Mouse (Mus musculus): ENCODE data around the gene Kcnv2. TPM values are rescaled to one million over a fixed set of nuclear protein-coding genes. Genes with fewer than 3 reads are reported as not detected.

The Kcnv2 gene
- polyA plus RNA-seq, 1 experiment from 2014 or later, result 0.04 TPM

DNA sequence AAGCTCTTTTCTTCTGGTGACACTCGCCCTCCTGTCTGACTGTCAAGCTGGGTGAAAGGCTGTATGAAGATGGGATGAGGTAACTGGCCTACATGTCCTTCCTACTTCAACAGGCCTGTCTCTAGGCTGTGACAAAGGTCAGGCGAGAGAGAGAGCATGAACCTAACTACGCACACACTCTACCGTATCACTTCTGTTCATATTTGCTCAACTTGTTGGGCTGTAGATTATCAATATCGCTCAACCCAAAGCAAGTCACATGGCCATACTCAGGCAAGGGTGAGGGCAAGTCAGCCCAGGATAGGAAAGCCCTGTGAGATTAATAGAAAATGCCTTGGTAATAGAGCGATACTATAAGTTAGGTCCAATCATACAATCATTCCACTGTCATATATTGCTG lies 5.2 kb downstream of the Kcnv2 start:
- no peaks in the 10 kb centered on the region for H3K4me1 ChIP-seq
- H3K9ac ChIP-seq, result no peak overlapping the region
- H3K27me3 ChIP-seq (replicated peaks), result no peaks in the 10 kb centered on the region
- H3K36me3 ChIP-seq (replicated peaks), result no peaks in the 10 kb centered on the region
- H3K4me2 ChIP-seq, result no peak overlapping the region
- H3K9me3 ChIP-seq, result no peaks in the 10 kb centered on the region
- H3K27ac ChIP-seq, result no peak overlapping the region
- ATAC-seq (replicated peaks), result no peak
- WGBS, result 93% methylated on average over 6 of the region's 6 CpGs
- no peak overlapping the region for H3K4me3 ChIP-seq

- ATAC-seq (replicated peaks), result no peak
- 83% methylated on average over 3 of the region's 3 CpGs for WGBS
- H3K9me3 ChIP-seq, result no peaks in the 10 kb centered on the region
- H3K4me1 ChIP-seq, result no peaks in the 10 kb centered on the region
- no peak overlapping the region for H3K4me2 ChIP-seq
- no peaks in the 10 kb centered on the region for H3K27me3 ChIP-seq (replicated peaks)
- no peaks in the 10 kb centered on the region for H3K36me3 ChIP-seq (replicated peaks)
- no peak overlapping the region for H3K9ac ChIP-seq
- no peak overlapping the region for H3K27ac ChIP-seq
- no peak overlapping the region for H3K4me3 ChIP-seq
Measured at GRCm38 (mm10) chr19:27328166-27328565, 5.8 kb downstream of the Kcnv2 start.

- Histone ChIP-seq H3K27ac (no peak overlapping the region), H3K36me3 (replicated peaks) (no peaks in the 10 kb centered on the region), H3K4me3 (no peak overlapping the region), H3K4me2 (no peak overlapping the region), H3K4me1 (no peaks in the 10 kb centered on the region), H3K9ac (no peak overlapping the region), H3K9me3 (no peaks in the 10 kb centered on the region), H3K27me3 (replicated peaks) (no peaks in the 10 kb centered on the region)
- no peak for ATAC-seq (replicated peaks)
- WGBS, result 91% methylated on average over 4 of the region's 4 CpGs
Measured at GRCm38 (mm10) chr19:27328644-27329043, 6.3 kb downstream of the Kcnv2 start.

DNA sequence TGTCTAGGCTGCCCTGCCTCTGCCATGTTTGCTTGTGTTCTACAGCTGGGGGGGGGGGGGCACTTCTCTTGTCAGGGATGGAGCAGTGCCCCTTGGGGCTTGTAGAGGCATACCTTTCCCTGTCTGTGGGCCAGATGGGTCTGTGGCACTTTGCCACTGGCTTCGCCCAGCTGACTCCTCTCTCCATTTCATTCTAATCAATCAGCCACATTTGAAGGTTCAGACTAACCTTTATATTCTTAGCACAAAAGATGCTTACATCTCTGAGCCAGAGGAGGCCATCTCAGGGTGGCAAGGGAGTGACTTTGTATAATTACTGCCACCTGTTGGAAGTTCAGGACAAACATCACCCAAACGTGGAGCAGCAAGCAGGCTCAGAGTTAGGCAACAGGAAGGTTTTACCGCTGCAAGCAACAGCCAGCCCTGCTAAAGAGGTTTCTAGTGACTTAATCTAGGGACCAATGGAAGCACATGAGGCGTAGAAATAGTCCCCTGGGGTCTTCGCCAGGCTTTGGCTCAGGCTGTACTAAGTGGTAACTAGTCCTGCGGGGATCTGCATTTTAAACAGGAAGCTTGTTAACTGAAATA lies 9.9 kb downstream of the Kcnv2 start:
- Histone ChIP-seq H3K4me2 (no peak overlapping the region), H3K4me1 (no peaks in the 10 kb centered on the region), H3K4me3 (no peak overlapping the region), H3K9me3 (no peaks in the 10 kb centered on the region), H3K27me3 (replicated peaks) (no peaks in the 10 kb centered on the region), H3K36me3 (replicated peaks) (no peaks in the 10 kb centered on the region), H3K9ac (no peak overlapping the region), H3K27ac (no peak overlapping the region)
- WGBS, result 45% methylated on average over 6 of the region's 6 CpGs
- ATAC-seq (replicated peaks), result no peak

DNA sequence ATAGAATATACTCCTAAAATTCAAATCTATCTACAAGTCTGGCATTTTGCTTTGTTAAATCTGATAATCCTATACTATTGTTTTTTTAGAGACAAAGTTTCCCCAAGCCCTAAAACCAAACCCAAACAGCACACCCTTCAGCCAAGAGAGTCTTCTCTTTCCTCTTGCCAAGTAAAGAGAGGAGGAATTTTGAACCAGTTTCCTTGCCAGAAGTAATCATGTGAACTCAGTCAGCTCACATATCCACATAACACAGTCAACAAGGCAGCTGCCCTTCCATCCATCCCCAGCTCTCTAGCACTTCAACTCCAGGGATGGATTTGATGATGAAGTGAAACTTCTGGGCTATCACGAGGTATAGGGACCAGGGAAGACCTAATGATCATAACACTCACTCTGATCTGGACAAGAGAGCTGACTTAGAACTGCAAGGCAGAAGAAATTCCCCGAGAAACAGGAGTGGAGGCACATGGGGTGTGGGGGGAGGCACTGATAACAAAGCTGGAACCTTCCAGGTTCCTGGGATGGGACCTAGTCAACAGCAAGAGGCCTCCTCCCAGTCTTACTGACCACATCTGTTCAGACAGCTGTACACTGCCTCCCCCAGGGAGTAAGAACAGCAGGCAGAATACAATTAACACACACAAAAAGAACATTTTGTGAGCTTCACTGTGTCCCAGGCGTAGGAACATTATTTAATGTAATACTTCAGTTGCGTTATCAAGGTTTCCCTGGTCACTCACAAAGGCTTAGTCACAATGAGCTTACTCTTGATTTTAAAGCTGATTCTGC lies 13.9 kb downstream of the Kcnv2 start:
- ATAC-seq (replicated peaks), result no peak
- no peaks in the 10 kb centered on the region for H3K9me3 ChIP-seq
- no peak overlapping the region for H3K27ac ChIP-seq
- no peak overlapping the region for H3K4me3 ChIP-seq
- no peak overlapping the region for H3K4me2 ChIP-seq
- no peak overlapping the region for H3K9ac ChIP-seq
- no peaks in the 10 kb centered on the region for H3K36me3 ChIP-seq (replicated peaks)
- H3K4me1 ChIP-seq, result no peaks in the 10 kb centered on the region
- H3K27me3 ChIP-seq (replicated peaks), result no peaks in the 10 kb centered on the region
- 73% methylated on average over 4 of the region's 4 CpGs for WGBS

DNA sequence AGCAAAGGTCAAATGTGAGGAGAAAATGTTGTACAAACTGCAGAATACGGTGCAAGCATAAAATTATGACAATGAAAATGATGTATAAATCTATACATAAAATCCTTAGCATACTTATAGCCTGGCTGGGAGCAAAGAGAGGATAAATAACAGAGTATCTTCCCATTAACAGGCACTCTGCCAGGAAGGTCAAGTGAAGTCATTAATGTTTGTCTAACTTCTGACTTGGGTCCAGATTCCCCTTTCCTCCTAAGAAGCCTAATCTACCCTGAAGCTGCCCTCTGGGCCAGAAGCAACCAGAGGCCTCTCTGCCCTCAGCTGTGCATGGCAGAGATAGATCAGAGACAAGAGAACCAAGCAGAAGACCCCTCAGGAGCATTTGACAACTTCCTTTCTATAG lies 24.1 kb downstream of the Kcnv2 start:
- no peak overlapping the region for H3K9ac ChIP-seq
- no peaks in the 10 kb centered on the region for H3K36me3 ChIP-seq (replicated peaks)
- WGBS, result 90% methylated on average over 1 of the region's 1 CpGs
- ATAC-seq (replicated peaks), result no peak
- no peak overlapping the region for H3K4me2 ChIP-seq
- no peak overlapping the region for H3K4me3 ChIP-seq
- H3K4me1 ChIP-seq, result no peaks in the 10 kb centered on the region
- no peaks in the 10 kb centered on the region for H3K27me3 ChIP-seq (replicated peaks)
- H3K9me3 ChIP-seq, result no peaks in the 10 kb centered on the region
- no peak overlapping the region for H3K27ac ChIP-seq

DNA sequence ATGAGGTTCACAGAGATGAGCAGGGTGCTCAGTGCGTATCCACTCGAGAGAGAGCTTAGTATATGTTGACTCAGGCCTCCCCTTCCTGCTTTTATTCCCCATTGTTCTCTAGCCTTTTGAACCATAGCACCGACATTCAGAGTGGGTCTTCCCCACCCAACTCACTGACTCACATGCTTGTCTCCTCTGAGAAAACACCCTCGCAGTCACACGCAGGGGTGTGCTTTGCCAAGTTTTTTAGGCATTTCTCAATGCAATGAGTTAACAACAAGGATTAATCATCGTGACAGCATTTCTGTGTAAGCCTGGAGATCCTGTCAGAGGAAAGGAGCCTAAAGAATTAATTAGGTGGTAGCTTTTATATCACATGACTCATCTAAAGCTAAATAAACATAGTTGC lies 29.3 kb downstream of the Kcnv2 start:
- Histone ChIP-seq H3K4me2 (no peak overlapping the region), H3K9ac (no peak overlapping the region), H3K9me3 (no peaks in the 10 kb centered on the region), H3K4me3 (no peak overlapping the region), H3K27ac (no peak overlapping the region), H3K36me3 (replicated peaks) (no peaks in the 10 kb centered on the region), H3K4me1 (no peaks in the 10 kb centered on the region), H3K27me3 (replicated peaks) (no peaks in the 10 kb centered on the region)
- 60% methylated on average over 6 of the region's 6 CpGs for WGBS
- ATAC-seq (replicated peaks), result no peak

GRCm38 (mm10) chr19:27360381-27360780 lies 38.0 kb downstream of the Kcnv2 start:
- Histone ChIP-seq H3K9me3 (no peaks in the 10 kb centered on the region), H3K27ac (no peak overlapping the region), H3K9ac (no peak overlapping the region), H3K27me3 (replicated peaks) (no peaks in the 10 kb centered on the region), H3K4me2 (no peak overlapping the region), H3K4me3 (no peak overlapping the region), H3K4me1 (peaks cover 3% of the 10 kb centered on the region), H3K36me3 (replicated peaks) (no peaks in the 10 kb centered on the region)
- no peak for ATAC-seq (replicated peaks)

DNA sequence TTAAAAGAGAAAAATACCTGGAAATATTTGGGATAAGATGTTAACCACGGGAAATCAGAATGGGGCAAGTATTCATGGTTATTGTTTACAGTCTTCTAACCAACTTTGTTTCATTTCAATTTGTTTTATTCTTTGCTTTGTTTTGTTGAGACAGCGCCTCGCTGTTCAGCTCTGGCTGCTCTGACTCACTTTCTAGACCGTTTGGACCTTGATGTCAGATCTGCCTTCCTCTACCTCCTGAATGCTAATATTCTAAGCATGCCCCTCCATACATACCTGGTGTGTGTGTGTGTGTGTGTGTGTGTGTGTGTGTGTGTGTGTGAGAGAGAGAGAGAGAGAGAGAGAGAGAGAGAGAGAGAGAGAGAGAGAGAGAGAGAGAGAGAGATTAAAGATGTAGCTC lies 41.5 kb downstream of the Kcnv2 start:
- Histone ChIP-seq H3K4me3 (no peak overlapping the region), H3K9ac (no peak overlapping the region), H3K36me3 (replicated peaks) (no peaks in the 10 kb centered on the region), H3K27me3 (replicated peaks) (no peaks in the 10 kb centered on the region), H3K27ac (no peak overlapping the region), H3K9me3 (no peaks in the 10 kb centered on the region), H3K4me1 (peaks cover 3% of the 10 kb centered on the region), H3K4me2 (peak overlapping the region; percentile 35)
- ATAC-seq (replicated peaks), result no peak
- 36% methylated on average over 4 of the region's 4 CpGs for WGBS

DNA sequence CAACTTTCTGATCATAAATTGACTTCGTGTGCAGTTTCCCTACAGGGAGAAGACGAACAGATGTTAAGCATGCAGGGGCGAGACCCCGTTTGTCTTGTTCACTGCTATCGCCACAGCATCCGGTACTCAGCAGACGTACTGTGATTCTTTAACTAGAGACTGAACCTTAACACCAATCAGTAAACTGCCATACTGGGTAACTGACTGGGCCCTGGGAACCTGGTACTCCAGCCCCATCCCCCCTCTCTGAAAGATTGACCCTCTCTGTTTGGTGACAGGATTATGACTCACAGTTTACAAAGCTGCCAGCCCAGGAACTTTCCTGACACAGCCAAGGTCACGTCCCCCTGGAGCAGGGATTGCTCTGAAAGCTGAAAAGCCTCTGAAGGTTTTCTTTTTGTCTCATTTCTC lies 42.1 kb downstream of the Kcnv2 start:
- Histone ChIP-seq H3K27ac (no peak overlapping the region), H3K4me1 (peaks cover 3% of the 10 kb centered on the region), H3K9ac (no peak overlapping the region), H3K27me3 (replicated peaks) (no peaks in the 10 kb centered on the region), H3K9me3 (no peaks in the 10 kb centered on the region), H3K36me3 (replicated peaks) (no peaks in the 10 kb centered on the region), H3K4me2 (peak overlapping the region; percentile 35), H3K4me3 (no peak overlapping the region)
- ATAC-seq (replicated peaks), result peak; percentile 61; the same call in 1 of the 2 replicates
- 9% methylated on average over 8 of the region's 8 CpGs for WGBS

GRCm38 (mm10) chr19:27366113-27366746 lies 43.8 kb downstream of the Kcnv2 start:
- Histone ChIP-seq H3K4me3 (no peak overlapping the region), H3K27me3 (replicated peaks) (no peaks in the 10 kb centered on the region), H3K4me2 (no peak overlapping the region), H3K4me1 (peaks cover 3% of the 10 kb centered on the region), H3K9ac (no peak overlapping the region), H3K36me3 (replicated peaks) (no peaks in the 10 kb centered on the region), H3K9me3 (no peaks in the 10 kb centered on the region), H3K27ac (no peak overlapping the region)
- peak; percentile 57; the same call in 1 of the 2 replicates for ATAC-seq (replicated peaks)
- WGBS, result 85% methylated on average over 10 of the region's 10 CpGs

DNA sequence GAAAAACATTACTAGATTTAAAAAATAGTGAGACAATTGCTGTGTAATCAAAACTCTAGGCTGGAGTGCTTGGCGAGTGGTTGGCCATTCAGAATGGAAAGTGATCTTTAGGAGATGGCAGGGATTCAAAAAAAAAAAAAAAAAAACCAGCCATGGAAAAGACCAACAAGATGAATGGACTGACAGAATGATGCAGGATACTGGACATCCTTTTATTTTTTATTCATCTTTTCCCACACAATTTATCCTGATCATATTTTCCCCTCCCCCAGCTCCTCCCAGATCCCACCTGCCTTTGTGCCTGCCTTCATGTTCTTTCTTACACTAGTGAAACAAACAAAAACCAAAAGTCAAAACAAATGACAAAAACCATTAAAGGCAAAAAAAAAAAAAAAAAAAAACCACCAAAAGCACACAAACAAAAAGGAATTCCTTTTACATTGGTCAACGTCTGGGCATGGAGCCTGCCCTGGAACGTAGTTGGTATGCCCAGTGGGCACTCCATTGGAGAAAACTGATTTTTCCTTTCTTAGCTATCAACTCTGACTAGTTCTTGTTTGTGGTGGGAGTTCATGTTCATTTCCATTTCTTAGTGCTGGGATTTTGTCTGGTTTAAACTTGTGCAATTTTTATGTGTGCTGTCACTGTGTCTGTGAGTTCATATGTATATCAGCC lies 47.2 kb downstream of the Kcnv2 start:
- Histone ChIP-seq H3K27me3 (replicated peaks) (no peaks in the 10 kb centered on the region), H3K9ac (no peak overlapping the region), H3K9me3 (no peaks in the 10 kb centered on the region), H3K27ac (no peak overlapping the region), H3K4me2 (no peak overlapping the region), H3K36me3 (replicated peaks) (no peaks in the 10 kb centered on the region), H3K4me3 (no peak overlapping the region), H3K4me1 (peaks cover 2% of the 10 kb centered on the region)
- 79% methylated on average over 3 of the region's 3 CpGs for WGBS
- ATAC-seq (replicated peaks), result no peak
